Mouse (Mus musculus) cerebellum, adult 9-10 months (tissue): Measurements from ENCODE around the gene Fjx1.

Experiments
- DNase-seq: peaks from one replicate; pipeline ENCODE4 v3.0.0; 2022

The Fjx1 gene

DNA sequence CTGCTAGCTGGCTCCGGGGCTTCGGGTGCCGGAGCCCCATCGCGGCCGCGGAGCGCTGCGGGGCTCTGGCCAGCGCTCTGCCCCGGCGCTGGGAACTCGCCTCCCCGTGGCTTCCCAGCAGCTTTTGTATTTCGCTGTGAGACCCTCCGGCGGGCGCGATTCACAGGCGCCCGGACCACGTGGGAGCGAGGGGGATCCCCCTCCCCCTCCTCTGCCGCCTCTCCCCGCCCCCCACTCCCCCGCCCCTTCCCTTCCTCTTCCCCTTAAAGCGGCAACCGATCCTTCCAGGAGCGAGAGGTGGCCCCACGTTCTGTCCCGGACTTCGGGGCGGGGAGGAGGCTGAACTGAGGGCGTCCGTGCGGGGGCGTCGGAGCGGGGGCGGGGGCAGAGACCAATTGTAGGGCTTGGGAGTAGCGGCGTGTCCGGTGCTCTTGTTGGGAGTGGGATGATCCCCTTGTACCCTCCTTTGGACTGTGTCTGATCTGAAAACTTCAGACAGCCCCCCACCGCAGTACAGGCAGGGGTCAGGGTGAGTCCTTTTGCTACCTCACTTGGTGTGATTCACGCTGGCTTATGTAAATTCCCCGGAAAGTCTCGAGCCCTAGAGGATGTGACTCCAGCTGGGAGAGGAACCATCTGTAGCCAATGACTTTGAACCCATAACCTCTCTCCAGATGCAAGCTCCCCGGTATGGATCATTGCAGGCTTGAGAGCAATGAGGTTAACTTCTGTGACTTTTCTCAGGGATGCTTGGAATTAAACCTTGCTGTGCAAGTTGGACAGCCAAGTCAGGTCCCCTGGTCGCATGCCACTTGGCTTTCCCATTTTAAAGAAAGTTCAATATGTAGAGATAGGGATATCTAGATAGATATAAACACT, at the start of gene Fjx1:
Fjx1 (minus strand) TSS at position 829 of the 879 bp plus-strand sequence.
- DNase-seq = peak; percentile 51

DNA sequence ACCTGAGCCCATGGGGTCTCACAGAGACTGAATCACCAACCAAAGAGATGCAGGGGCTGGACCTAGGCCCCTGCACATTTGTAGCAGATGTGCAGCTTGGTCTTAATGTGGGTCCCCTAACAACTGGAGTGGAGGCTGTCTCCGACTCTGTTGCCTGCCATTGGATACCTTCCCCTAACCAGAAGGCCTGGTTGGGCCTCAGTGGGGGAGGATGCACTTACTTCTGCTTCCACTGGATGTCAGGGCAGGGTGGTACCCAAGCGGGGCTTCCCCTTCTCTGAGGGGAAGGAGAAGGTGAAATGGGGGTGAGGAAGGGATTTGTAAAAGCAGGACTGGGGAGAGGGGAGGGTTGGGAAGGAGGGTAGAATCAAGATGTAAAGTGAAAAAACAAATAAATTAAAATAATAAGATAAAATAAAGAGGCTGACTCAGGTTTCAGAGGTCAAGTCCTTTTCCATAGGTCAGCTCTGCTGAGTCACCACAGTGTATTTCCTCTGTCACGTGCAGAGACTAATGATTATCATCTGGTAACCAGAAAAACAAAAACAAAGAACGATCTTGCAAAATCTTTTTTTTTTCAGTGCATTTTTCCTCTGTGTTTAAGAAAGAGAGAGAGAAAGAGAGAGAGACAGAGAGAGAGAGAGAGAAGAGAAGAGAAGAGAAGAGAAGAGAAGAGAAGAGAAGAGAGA, 47.8 kb upstream of the Fjx1 start:
- no peak for DNase-seq

DNA sequence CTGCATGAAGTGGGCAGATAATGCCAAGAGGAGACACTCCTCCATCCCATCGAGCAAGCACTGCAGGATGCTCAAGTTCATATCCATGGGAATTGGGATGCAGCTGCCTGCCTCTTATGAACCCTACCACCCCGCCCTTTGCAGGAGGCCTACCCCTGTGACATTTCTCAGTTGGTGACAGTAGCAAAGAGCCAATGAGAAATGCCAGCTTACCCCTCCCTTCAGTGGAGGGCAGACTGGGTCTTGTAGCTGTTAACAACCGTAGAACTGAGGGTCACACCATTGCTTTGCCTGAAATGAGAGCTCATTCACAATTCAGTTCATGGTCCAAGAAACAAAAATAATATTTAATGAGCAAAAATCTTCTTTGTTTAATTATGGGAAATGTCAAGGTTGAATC, 28.4 kb upstream of the Fjx1 start:
- DNase-seq = no peak

DNA sequence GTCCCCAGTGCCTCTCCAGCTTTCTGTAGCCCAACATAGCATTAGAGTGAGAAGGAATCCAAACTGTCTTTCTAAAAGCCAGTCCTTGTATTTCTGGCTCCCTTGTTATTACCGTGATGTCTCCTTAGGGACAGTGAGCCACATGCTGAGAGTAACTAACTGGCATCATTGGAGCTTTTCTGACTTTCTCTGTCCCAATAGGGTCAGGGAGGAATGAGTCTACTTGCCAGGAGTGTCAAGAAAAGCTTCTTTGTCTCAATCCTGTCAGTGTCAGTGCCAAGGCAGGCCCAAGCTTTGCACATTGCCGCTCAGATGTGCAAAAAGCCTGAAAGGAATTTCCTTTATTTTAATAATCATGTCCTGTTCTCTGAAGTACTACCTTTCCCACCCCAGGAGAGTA, 23.8 kb upstream of the Fjx1 start:
- peak; percentile 17 for DNase-seq

- no peak for DNase-seq
Observed at GRCm38 (mm10) chr2:102468645-102469044, 16.3 kb upstream of the Fjx1 start.

DNA sequence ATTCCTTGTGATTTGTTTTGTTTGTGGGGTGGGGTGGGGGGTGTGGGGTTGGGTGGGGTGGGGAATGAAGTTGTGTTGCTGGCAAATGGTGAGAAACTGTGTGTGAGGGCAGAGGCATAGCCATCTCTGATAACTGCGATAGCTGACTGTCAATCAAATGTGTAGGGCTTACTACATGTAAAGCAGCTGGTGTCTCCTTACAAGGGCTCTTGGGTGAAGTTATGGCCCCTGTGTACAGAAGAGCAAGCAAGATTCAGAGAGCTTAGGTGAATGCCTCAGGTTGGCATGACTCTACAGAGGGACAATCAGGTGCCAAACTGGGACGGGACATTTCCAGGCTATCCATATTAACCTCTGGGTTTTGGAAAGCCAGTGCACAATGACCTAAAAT, 12.0 kb upstream of the Fjx1 start:
- no peak for DNase-seq

DNA sequence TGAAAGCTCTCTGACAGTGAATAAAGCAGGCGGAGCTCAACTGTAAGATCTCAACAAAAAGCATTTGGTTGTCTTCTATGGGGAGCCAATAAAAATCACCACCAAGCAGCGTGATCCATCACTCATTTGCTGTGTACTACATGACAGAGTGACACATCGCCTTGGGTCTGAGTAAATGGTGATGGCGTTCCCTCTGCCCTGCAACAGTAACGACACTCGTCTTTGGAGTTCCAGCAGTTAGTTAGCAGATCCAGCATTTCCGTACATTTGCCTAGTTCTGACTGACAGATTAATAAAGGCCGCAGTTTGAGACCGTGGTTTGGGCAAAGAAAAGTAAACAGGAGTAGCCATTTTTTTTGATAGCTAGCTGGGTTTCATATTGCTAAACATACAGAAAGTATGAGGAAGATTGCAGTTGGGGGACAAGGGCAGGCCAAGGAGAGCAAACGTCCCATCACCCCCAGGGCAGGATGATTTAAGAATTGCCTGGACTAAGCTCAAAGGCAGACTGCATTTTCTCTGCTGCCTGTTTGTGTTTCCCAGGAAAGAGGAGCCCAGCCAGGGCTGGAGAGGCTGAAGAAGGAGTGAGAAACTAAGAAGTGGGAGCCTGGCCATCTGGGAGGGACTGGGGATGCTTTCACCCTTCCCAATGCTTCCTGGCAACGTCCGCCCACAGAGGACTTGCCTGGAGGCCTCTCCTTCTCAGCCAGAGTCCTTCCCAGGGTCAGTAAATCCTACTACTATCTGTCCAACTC, 11.5 kb upstream of the Fjx1 start:
- peak; percentile 34 for DNase-seq

DNA sequence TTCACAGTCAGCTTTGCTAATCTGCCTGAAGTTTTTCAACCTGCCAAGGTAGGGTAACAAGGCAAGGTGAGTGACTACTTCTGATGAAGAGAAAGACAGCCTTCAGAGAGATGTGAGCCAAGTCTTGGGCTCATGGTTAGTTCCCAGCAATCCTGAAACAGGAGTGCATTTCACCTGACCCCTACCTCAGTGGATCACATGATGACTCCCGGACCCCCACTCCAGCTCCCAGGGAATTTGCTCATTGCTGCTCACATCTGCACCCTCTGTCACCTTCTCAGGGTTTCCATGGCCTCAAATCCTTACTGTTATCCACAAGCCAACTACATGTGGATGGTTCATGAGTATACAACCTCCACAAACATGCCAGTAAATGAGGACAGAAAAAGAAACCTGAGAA, 9.2 kb upstream of the Fjx1 start:
- DNase-seq = no peak

DNA sequence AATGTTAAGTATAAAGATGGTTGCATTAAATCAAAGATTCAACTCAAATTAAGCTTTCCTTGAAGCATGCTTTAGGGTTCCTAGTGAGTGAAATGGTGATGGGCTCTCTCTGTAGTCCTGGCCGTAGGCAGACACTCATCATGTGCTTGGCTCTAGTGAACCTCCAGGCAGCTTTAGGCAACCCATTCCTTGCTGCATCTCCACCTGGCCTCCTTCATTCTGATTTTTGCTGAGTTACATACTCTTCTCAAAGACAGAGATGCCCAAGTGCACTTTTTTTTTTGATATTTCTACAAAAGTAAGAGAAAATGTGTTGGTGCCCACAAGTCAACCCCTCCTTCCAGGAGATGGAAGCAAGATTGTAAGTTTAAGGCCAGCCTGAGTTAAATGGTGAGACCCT, 2.8 kb upstream of the Fjx1 start:
- DNase-seq = no peak

DNA sequence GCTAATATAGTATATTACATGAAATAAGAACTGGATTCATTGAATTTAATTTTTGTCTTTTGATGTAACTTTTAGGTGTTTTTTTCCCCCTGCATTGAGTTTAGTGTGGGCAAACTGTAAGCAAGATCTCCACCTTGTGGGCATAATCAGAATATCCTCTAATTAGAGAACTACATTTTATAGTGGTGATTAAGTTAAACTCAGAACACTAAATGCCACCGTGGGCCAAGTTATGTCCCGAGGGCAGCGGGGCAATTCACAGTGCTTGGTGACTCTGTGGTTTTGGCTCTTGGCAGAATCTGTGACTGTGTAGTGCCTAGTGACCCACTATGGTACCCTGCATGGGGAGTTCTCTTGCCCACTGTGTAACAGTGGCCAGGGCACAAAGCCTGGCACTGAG, 1.1 kb upstream of the Fjx1 start:
- DNase-seq = peak; percentile 78

- peak; percentile 49 for DNase-seq
Observed at GRCm38 (mm10) chr2:102450761-102451670, 1.3 kb downstream of the Fjx1 start.

- DNase-seq = peak; percentile 75
Observed at GRCm38 (mm10) chr2:102450248-102450760, 2.0 kb downstream of the Fjx1 start.

GRCm38 (mm10) chr2:102449630-102450247, 2.6 kb downstream of the Fjx1 start:
- peak; percentile 24 for DNase-seq

- no peak for DNase-seq
Observed at GRCm38 (mm10) chr2:102449056-102449455, 3.2 kb downstream of the Fjx1 start.

DNA sequence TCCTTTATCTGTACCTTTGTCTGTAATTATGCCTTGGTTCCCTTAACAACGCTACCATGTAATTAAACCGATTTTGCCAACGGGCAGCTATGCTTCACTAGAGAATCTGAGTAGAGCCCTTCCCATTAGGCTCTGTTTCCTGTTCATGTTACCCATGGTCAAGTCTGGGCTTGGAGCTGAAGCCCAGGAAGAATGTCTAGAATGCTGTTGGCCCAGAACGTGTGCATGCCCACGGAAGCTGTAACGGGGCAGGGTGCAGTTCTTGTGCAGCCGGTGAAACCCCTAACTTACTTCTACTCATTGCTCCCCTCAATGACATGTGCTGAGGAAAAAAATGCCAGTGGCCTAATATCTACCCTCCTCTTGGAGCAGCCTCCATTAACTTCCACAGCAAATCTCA, 4.5 kb downstream of the Fjx1 start:
- DNase-seq = no peak

DNA sequence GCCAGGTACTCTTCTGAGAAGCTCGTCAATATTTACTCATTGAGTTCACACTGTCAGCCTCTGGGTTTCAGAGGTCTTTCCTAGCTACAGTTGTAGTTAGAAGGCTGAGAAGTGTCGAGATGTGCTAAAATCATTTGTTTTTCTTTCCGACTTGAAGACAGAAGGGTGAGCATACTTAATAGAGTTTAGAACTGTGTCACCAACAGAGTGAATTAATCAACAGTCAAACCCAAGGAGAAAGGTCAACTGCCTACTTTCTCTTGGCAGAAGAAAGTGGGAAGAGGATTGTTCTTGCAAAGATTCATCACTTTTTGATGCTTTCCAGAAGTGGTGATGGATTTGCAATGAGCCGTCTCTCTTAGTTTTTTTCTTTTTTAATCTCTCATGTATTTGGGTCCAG, 5.4 kb downstream of the Fjx1 start:
- DNase-seq = no peak

DNA sequence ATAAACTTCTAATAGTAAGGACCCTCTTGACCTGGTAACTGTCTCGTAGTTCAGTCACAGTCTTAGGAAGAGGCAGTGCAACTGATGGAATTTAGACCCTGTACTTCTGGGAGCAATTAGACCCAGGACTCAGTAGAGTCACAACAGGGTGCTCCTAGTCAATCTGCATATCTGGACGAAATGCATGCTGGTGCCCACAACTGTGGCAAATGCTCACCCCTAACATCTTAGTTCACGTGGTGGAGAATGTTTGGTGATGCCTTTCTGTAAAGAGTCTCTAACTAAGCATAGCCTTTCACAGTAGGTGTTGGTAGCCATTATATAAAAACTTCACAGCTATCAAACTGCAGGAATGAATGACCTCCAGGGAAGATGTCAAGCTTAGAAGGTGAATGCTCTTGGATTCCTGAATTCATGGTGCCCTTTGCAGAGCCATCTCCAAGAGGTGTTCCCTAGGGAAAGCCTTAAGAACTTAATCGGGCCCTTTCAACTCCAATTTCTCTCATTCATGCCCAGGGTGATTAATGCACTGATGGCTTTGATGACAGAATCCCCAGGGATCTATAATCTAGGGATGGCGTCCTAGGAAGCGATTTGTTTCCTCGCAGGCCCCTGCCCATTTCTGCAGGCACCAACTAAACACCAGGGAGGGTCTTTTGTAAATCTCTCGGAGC, 14.8 kb downstream of the Fjx1 start:
- no peak for DNase-seq

GRCm38 (mm10) chr2:102433879-102434278, 18.4 kb downstream of the Fjx1 start:
- no peak for DNase-seq

DNA sequence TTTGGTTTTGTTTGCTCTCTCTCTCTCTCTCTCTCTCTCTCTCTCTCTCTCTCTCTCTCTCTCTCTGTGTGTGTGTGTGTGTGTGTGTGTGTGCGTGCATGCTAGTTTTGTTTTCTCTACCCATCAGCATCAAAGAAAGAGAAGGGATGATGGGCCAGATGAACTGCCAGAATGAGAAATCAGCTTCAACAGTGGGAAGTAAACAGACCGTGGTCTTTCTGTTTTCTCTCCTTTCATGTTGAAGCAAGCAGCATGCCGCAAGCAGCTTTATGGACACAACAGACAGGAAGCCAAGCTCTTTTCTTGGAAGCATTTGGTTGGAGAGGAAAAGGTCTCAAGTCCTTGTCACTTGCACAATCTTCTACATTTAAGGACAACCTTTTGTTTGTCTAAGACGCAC, 21.2 kb downstream of the Fjx1 start:
- DNase-seq = no peak

- DNase-seq = no peak
Observed at GRCm38 (mm10) chr2:102427974-102428373, 24.3 kb downstream of the Fjx1 start.

DNA sequence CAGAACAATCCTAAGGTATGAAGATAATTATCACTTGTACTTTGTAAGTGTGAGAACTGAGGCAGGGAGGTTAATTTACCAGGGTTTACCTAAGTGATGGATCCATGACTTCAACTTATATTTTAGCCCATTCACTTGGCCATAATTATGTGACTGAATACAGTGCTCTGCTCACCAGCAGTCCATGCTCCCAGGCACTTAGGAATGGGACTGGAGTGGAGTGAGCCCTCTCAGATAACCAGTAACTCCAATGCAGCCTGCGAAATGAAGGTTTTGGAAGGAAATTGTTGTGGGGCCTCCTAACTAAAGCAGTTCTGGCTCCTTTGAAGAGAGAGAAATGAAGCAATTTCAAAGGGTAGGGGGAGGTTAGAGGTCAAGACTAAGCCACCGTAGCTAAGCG, 25.9 kb downstream of the Fjx1 start:
- DNase-seq = no peak
